Mouse (Mus musculus): Measurements from ENCODE around the gene Jade1. TPM values are rescaled to one million over a fixed set of nuclear protein-coding genes. Genes with fewer than 3 reads are reported as not detected.

The Jade1 gene
- total and polyA plus RNA-seq, 3 experiments: 116 to 150 (median 134) TPM

DNA sequence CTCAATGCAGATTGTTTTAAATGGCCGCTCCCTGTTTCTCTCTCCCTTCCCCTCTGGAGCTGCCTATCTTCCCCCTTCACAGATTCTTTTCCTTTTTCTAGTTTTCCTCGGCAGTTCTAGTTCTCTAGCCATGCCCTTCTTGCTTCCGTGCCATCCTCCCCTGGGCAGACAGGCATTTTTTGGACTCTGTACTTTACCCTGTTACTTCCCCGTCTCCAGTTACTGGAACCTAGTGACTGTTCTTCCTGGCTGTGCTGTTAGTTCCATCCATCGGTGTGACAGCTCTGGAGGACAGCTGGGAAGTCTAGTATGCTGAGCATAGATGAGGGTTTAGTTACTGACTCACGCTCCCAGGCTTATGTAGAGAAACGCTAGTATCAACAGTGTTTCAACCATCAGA lies 65.4 kb downstream of the Jade1 start:
- Histone ChIP-seq H3K36me3 (ENCODE audit: control insufficient read depth in 1 of 2, insufficient read depth in 2 of 2, low read length in 2 of 2) (no peaks in the 10 kb centered on the region; a peak in 1 of 4 replicates), H3K9me3 (replicated peaks; ENCODE audit: insufficient read depth, low read length) (no peaks in the 10 kb centered on the region), H3K9ac (ENCODE audit: control insufficient read depth, low read depth, low read length, poor library complexity, severe bottlenecking) (no peak overlapping the region), H3K79me2 (ENCODE audit: control insufficient read depth, insufficient read depth, low read length, poor library complexity) (no peaks in the 10 kb centered on the region), H3K4me3 (ENCODE audit: control insufficient read depth in 1 of 2, insufficient read depth in 1 of 2, low read depth in 2 of 2, low read length in 2 of 2) (no peak overlapping the region), H3K27me3 (ENCODE audit: control insufficient read depth in 1 of 2, insufficient read depth in 2 of 2, low read length in 2 of 2) (no peaks in the 10 kb centered on the region), H3K4me1 (ENCODE audit: control insufficient read depth in 1 of 2, insufficient read depth in 2 of 2, low read length in 2 of 2) (no peaks in the 10 kb centered on the region), H3K27ac (ENCODE audit: control insufficient read depth, low read depth, low read length) (no peak overlapping the region)
- TF ChIP-seq NRF1 (IDR thresholded peaks at IDR 0.05; ENCODE audit: insufficient read depth, low read depth, low read length, poor library complexity, severe bottlenecking) (no peak), TBP (IDR thresholded peaks at IDR 0.05; ENCODE audit: low read depth, low read length) (no peak), RAD21 (IDR thresholded peaks at IDR 0.05; ENCODE audit: low read depth, low read length) (no peak), POLR2A (IDR thresholded peaks at IDR 0.05; ENCODE audit: control insufficient read depth in 1 of 2, insufficient read depth in 1 of 2, low read depth in 1 of 2, low read length in 2 of 2, poor library complexity in 1 of 2) (no peak), CHD2 (IDR thresholded peaks at IDR 0.05; ENCODE audit: low read length) (no peak), ZNF384 (IDR thresholded peaks at IDR 0.05; ENCODE audit: low read depth, low read length) (no peak), NELFE (IDR thresholded peaks at IDR 0.05; ENCODE audit: low read depth, low read length) (no peak), ZKSCAN1 (IDR thresholded peaks at IDR 0.05; ENCODE audit: low read depth, low read length) (no peak), ZMIZ1 (IDR thresholded peaks at IDR 0.05; ENCODE audit: low read depth, low read length) (no peak), MYC (IDR thresholded peaks at IDR 0.05; ENCODE audit: low read depth, low read length) (no peak), USF1 (IDR thresholded peaks at IDR 0.05; ENCODE audit: low read depth, low read length) (no peak), MAFK (IDR thresholded peaks at IDR 0.05; ENCODE audit: borderline replicate concordance, low read depth, low read length) (no peak)
- DNase-seq (ENCODE audit: low read depth, low spot score): no peak

DNA sequence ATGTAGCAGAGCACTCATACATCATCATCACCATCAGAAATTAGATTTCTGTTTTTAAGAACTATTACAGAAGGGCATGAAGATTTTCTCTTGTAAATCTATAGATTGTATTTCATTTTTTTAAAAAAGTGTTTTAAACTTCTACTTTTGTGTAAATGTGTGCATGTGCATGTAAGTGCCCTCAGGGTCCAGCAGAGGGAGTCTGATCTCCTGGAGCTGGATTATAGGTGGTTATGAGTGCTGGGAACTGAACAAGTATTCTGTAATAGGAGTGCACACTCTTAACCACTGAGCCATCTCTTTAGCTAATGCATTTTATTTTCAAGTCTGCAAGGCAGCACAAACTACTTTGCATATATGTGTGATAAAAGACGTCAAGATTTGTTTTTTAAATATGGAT lies 100.1 kb downstream of the Jade1 start:
- H3K79me2 ChIP-seq (ENCODE audit: control insufficient read depth, insufficient read depth, low read length, poor library complexity): no peaks in the 10 kb centered on the region
- peak; percentile 25 for TF ChIP-seq RAD21 (IDR thresholded peaks at IDR 0.05; ENCODE audit: low read depth, low read length)
- no peak for TF ChIP-seq ZKSCAN1 (IDR thresholded peaks at IDR 0.05; ENCODE audit: low read depth, low read length)
- no peak for TF ChIP-seq ZNF384 (IDR thresholded peaks at IDR 0.05; ENCODE audit: low read depth, low read length)
- TF ChIP-seq CTCF (IDR thresholded peaks at IDR 0.05 in 2 of 3, conservative IDR thresholded peaks at IDR 0.05 in 1 of 3; ENCODE audit: control insufficient read depth in 1 of 3, insufficient read depth in 1 of 3, low read depth in 2 of 3, low read length in 3 of 3, poor library complexity in 1 of 3, severe bottlenecking in 1 of 3): peak; percentile 38 to 47 (median 38)
- peak; percentile 43 for TF ChIP-seq SMC3 (IDR thresholded peaks at IDR 0.05; ENCODE audit: low read depth, low read length)
- no peaks in the 10 kb centered on the region; a peak in 1 of 4 replicates for H3K36me3 ChIP-seq (ENCODE audit: control insufficient read depth in 1 of 2, insufficient read depth in 2 of 2, low read length in 2 of 2)
- H3K4me3 ChIP-seq (ENCODE audit: control insufficient read depth in 1 of 2, insufficient read depth in 1 of 2, low read depth in 2 of 2, low read length in 2 of 2): no peak overlapping the region
- no peaks in the 10 kb centered on the region for H3K4me1 ChIP-seq (ENCODE audit: control insufficient read depth in 1 of 2, insufficient read depth in 2 of 2, low read length in 2 of 2)
- H3K27ac ChIP-seq (ENCODE audit: control insufficient read depth, low read depth, low read length): no peak overlapping the region
- no peaks in the 10 kb centered on the region for H3K9me3 ChIP-seq (replicated peaks; ENCODE audit: insufficient read depth, low read length)
- no peaks in the 10 kb centered on the region for H3K27me3 ChIP-seq (ENCODE audit: control insufficient read depth in 1 of 2, insufficient read depth in 2 of 2, low read length in 2 of 2)
- H3K9ac ChIP-seq (ENCODE audit: control insufficient read depth, low read depth, low read length, poor library complexity, severe bottlenecking): no peak overlapping the region
- peak; percentile 53 for DNase-seq (ENCODE audit: low read depth, low spot score)

Other genes starting within 250 kb of the Jade1 start
- gene Sclt1, start 186.8 kb downstream of the Jade1 start, total RNA-seq (2012; rRNA removed): 7.7 and 8.7 TPM in 2 replicates
- 1 to 10 TPM in 1 of 2 experiments, not detected in 1; 6.4 TPM for gene Sclt1, start 186.8 kb downstream of the Jade1 start, polyA plus RNA-seq (2012; ENCODE audit: insufficient read depth in 1 of 2, insufficient read length in 2 of 2, low read depth in 1 of 2, low replicate concordance in 2 of 2, missing spikeins in 1 of 2)
- gene D3Ertd751e, start 186.9 kb downstream of the Jade1 start, total RNA-seq (2012; rRNA removed): 3.3 and 5.1 TPM in 2 replicates
- 1 to 10 TPM in 1 of 2 experiments, not detected in 1; 8.6 TPM for gene D3Ertd751e, start 186.9 kb downstream of the Jade1 start, polyA plus RNA-seq (2012; ENCODE audit: insufficient read depth in 1 of 2, insufficient read length in 2 of 2, low read depth in 1 of 2, low replicate concordance in 2 of 2, missing spikeins in 1 of 2)